ENCODE assay signal across 8 mouse cellular contexts in genomic region chr10:52022413-52023212, GRCm38 (mm10). TPM values are rescaled to one million over a fixed set of nuclear protein-coding genes. Genes with fewer than 3 reads are reported as not detected.
DNase-seq lines count a peak whose midpoint lies in the region; ATAC-seq and TF ChIP-seq lines count a peak whose summit lies in the region.

Gene Vgll2 (plus strand): TSS chr10:52022502.

- H3K4me3 ChIP-seq in kidney, adult 2 months (ENCODE audit: insufficient read depth, low read depth, low read length): peak within 1 kb of the TSS; percentile 25; the same call in 1 of the 2 replicates
- peak within 1 kb of the TSS; percentile 58 for H3K4me3 ChIP-seq in heart, embryonic 16.5 days (ENCODE audit: low read length)
- H3K4me3 ChIP-seq in midbrain, embryonic 11.5 days (ENCODE audit: low read depth, low read length): peak within 1 kb of the TSS; percentile 47
- H3K4me3 ChIP-seq in stomach, embryonic 16.5 days (replicated peaks; ENCODE audit: low read length): peak within 1 kb of the TSS; percentile 48

- WGBS in kidney, adult 2 months: under 1% methylated on average over 60 of the region's 60 CpGs
- under 1% methylated on average over 60 of the region's 60 CpGs for WGBS in heart, embryonic 16.5 days
- WGBS in midbrain, embryonic 11.5 days: under 1% methylated on average over 56 of the region's 60 CpGs
- WGBS in stomach, embryonic 16.5 days: under 1% methylated on average over 60 of the region's 60 CpGs

- H3K4me1 ChIP-seq in kidney, adult 2 months (ENCODE audit: control insufficient read depth, insufficient read depth, low read length): no peaks in the 10 kb centered on the region
- 0 out of 2 replicates have a peak, but pooled peaks cover 2% of the 10 kb centered on the region for H3K4me1 ChIP-seq in heart, embryonic 16.5 days (ENCODE audit: control insufficient read depth, insufficient read depth, low read length)
- H3K4me1 ChIP-seq in midbrain, embryonic 11.5 days (ENCODE audit: control insufficient read depth, insufficient read depth, low read length): peaks cover 14% of the 10 kb centered on the region
- H3K4me1 ChIP-seq in stomach, embryonic 16.5 days (ENCODE audit: control insufficient read depth, insufficient read depth, low read length): peaks cover 11% of the 10 kb centered on the region

- H3K9ac ChIP-seq in heart, embryonic 16.5 days (ENCODE audit: low read length): no peak within 1 kb of the TSS
- peak within 1 kb of the TSS; percentile 43; the same call in 1 of the 2 replicates for H3K9ac ChIP-seq in midbrain, embryonic 11.5 days (ENCODE audit: low read length)
- H3K9ac ChIP-seq in stomach, embryonic 16.5 days (ENCODE audit: low read length): no peak within 1 kb of the TSS

- H3K4me2 ChIP-seq in heart, embryonic 16.5 days (ENCODE audit: low read depth, low read length): peak within 1 kb of the TSS; percentile 92
- H3K4me2 ChIP-seq in midbrain, embryonic 11.5 days: peak within 1 kb of the TSS; percentile 82
- H3K4me2 ChIP-seq in stomach, embryonic 16.5 days (ENCODE audit: low read depth, low read length): peak within 1 kb of the TSS; percentile 62

- TF ChIP-seq POLR2A in kidney, adult 2 months (IDR thresholded peaks at IDR 0.05; ENCODE audit: low read depth, low read length): no peak

- no peak for TF ChIP-seq CTCF in kidney, adult 2 months (conservative IDR thresholded peaks at IDR 0.05; ENCODE audit: insufficient read depth, insufficient read length, low read depth, low read length)

- no peaks in the 10 kb centered on the region for H3K9me3 ChIP-seq in heart, embryonic 16.5 days (replicated peaks; ENCODE audit: control insufficient read depth, low read length)
- H3K9me3 ChIP-seq in midbrain, embryonic 11.5 days (ENCODE audit: control insufficient read depth, low read length): no peaks in the 10 kb centered on the region
- H3K9me3 ChIP-seq in stomach, embryonic 16.5 days (replicated peaks; ENCODE audit: control insufficient read depth, low read length): no peaks in the 10 kb centered on the region

- peaks cover 7% of the 10 kb centered on the region for H3K27me3 ChIP-seq in kidney, adult 2 months (replicated peaks; ENCODE audit: control insufficient read depth, insufficient read depth, low read length)
- peaks cover 77% of the 10 kb centered on the region for H3K27me3 ChIP-seq in heart, embryonic 16.5 days (ENCODE audit: control insufficient read depth, insufficient read depth, low read length)
- H3K27me3 ChIP-seq in midbrain, embryonic 11.5 days (ENCODE audit: control insufficient read depth, insufficient read depth, low read length): peaks cover 75% of the 10 kb centered on the region
- peaks cover 64% of the 10 kb centered on the region for H3K27me3 ChIP-seq in stomach, embryonic 16.5 days (ENCODE audit: control insufficient read depth, insufficient read depth, low read length)

- no peaks in the 10 kb centered on the region for H3K36me3 ChIP-seq in kidney, adult 2 months (ENCODE audit: control insufficient read depth, insufficient read depth, low read length)
- H3K36me3 ChIP-seq in heart, embryonic 16.5 days (ENCODE audit: control insufficient read depth, insufficient read depth): no peaks in the 10 kb centered on the region
- no peaks in the 10 kb centered on the region for H3K36me3 ChIP-seq in midbrain, embryonic 11.5 days (ENCODE audit: control insufficient read depth, insufficient read depth, low read length)
- no peaks in the 10 kb centered on the region for H3K36me3 ChIP-seq in stomach, embryonic 16.5 days (ENCODE audit: control insufficient read depth, insufficient read depth, low read length)

- ATAC-seq in heart, embryonic 16.5 days (replicated peaks; ENCODE audit: extremely low read depth, insufficient read depth, low FRiP score): peak; percentile 55
- ATAC-seq in midbrain, embryonic 11.5 days (ENCODE audit: low FRiP score): peak; percentile 90
- ATAC-seq in stomach, embryonic 16.5 days (ENCODE audit: insufficient read depth, low FRiP score): peak; percentile 68; the same call in 1 of the 2 replicates

- DNase-seq in kidney, adult 2 months: peak; percentile 11
- no peak for DNase-seq in kidney, adult 11 months
- DNase-seq in embryo, embryonic 11.5 days (ENCODE audit: low read depth, low spot score): peak; percentile 44
- peak; percentile 11 to 18 for DNase-seq in left cerebral cortex, adult 8-10 months (ENCODE audit: low spot score in 2 of 2)
- DNase-seq in midbrain, embryonic 11.5 days (ENCODE audit: low spot score, missing footprints): peak; percentile 97
- no peak for DNase-seq in B cell, adult 2 months

- H3K27ac ChIP-seq in kidney, adult 2 months (ENCODE audit: insufficient read depth, low read depth, low read length): no peak within 1 kb of the TSS
- H3K27ac ChIP-seq in heart, embryonic 16.5 days (ENCODE audit: low read length): no peak within 1 kb of the TSS
- H3K27ac ChIP-seq in midbrain, embryonic 11.5 days (ENCODE audit: low read depth, low read length): no peak within 1 kb of the TSS
- H3K27ac ChIP-seq in stomach, embryonic 16.5 days (ENCODE audit: low read length): no peak within 1 kb of the TSS

RNA-seq across cellular contexts. Expression of gene Vgll2, which starts in this region (rescaled TPM):
- 1.8 TPM in 1 of 2 replicates, not detected in the other for polyA plus RNA-seq in kidney, adult 2 months (2012; rRNA removed)
- 0.17 and 0.35 TPM in 2 replicates for polyA plus RNA-seq in heart, embryonic 16.5 days (2015; fragmentation: Nextera tagmentation; extraction: Ambion mirVana)
- total RNA-seq in left cerebral cortex, adult 8-10 months (2022): not detected
- polyA plus RNA-seq in midbrain, embryonic 11.5 days (2014; fragmentation: Nextera tagmentation; extraction: Ambion mirVana): 0.15 and 0.27 TPM in 2 replicates
- polyA plus RNA-seq in stomach, embryonic 16.5 days (2015; fragmentation: Nextera tagmentation; extraction: Ambion mirVana): 2.6 TPM in 1 of 2 replicates, not detected in the other

Comparison
In these comparisons a context has a peak if more than half of its experiments do, and no peak if none do; other contexts are left out.
1. DNase-seq: peak in kidney, adult 2 months (single experiment) and embryo, embryonic 11.5 days (single experiment); none in kidney, adult 11 months (single experiment) and B cell, adult 2 months (0 of 2).
2. Peak in ATAC-seq, H3K4me3 ChIP-seq and H3K4me2 ChIP-seq in heart, embryonic 16.5 days; RNA of the gene not detected or under 1 TPM.
3. Peak in DNase-seq in left cerebral cortex, adult 8-10 months; RNA of the gene not detected or under 1 TPM.
4. Peak in DNase-seq, ATAC-seq, H3K4me3 ChIP-seq, H3K9ac ChIP-seq and H3K4me2 ChIP-seq in midbrain, embryonic 11.5 days; RNA of the gene not detected or under 1 TPM.
5. Peak in every context shown above with its lines, with median percentiles within 50 percentile points of each other: H3K4me3 ChIP-seq, ATAC-seq and H3K4me2 ChIP-seq.